Mouse (Mus musculus): ENCODE measurements around the gene Kcnc4.
A peak's percentile ranks its signal among the peaks of the same experiment; 100 is the strongest.

Gene Kcnc4

DNA sequence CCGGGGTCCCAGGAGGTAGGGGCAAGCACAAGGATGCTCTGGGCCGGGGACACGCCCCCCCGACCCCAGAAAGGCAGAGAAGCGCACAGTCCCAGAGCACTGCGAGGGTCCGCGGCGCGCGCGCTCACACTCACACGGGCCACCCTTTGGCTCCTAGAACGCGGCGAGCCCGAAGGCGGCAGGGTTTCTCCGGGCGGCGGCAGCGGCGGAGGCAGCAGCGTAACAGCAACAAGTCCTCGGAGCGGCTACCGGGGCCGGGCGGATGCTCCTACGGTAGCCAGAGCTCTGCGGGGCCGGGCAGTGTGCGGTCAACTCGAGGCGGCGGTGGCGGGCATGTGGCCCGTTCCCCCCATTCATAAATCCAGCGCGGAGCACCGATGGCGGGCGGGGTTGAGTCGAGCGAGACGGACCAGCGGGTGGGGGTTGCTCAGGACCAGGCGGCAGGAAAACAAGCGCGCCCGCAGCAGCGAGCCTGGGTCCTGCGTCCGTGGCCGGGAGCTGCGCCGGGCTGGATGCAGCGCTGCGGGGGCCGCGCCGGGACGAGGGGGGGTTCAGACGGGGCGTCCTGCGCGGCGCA, at the start of gene Kcnc4:
Gene Kcnc4 (minus strand): TSS at position 357 of the 577 bp plus-strand sequence.
- peak; percentile 53 to 55 for DNase-seq (ENCODE audit: low spot score in 2 of 2)

- peak; percentile 63 to 73 for DNase-seq (ENCODE audit: low spot score in 2 of 2)
These were observed 49.3 kb upstream of the Kcnc4 start for GRCm38 (mm10) chr3:107508696-107509095.

- DNase-seq (ENCODE audit: low spot score in 2 of 2): no peak
These were observed 48.6 kb upstream of the Kcnc4 start for GRCm38 (mm10) chr3:107507966-107508365.

DNA sequence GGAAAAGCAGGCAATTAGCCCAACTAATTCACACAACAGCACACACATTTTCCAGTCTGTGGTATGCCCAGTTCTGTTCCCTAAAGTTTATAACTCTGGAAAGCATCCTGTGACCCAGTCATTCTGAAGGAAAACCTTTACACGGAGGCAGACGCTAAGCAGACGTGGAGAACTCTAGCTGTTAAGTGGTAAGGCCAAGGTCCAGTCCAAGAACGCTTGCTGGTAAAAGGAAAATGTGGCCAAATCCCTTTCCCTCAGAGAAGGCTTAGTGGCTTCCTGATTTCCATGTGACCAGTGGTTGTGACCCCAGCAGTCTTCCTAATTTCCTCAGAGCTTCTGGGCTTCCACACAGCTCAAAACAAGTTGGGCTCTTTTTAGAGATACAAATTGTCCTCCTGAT, 47.2 kb upstream of the Kcnc4 start:
- no peak for DNase-seq (ENCODE audit: low spot score in 2 of 2)

DNA sequence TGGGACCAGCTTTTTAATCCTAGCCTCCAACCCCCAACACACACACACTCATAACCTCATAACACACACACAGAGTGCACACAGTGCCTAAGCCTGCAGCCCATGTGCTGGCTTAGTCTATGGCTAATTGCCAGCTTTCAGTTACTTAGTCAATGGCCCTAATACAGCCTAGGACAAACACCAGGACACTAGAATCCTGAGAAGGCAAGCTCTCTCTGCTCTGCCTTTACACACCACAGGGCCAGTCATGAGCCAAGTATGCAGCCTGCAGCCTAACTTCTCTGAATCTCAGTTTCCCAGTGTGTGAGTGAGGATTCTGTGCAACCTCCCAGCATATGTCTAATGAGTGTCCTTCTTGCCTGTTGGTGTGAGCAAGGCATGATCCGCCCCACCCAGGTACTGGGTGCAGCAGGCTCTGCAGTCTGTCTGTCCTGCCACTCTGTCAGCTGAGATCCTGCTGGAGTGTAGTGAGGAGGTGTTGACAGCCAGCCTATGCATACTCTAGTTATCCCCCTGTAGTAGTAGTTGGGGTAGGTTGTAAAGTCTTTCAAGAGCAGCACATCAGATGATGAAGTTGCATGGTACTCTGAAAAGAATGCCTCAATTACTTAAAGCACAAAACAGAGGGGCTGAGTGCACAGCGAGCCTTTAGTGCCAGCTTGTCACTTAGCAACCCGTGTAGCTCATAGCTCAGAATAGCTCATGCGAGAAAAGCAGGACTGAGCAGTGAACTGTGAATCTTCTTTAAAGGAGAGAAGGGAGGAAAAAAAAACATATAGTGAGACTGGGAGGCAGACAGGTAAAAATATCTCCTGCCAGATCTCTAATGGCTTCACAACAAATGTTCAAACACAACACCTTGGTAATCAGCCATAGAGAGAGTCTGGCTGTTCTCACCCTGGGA, 46.4 kb upstream of the Kcnc4 start:
- peak; percentile 72 to 85 for DNase-seq (ENCODE audit: low spot score in 2 of 2)

DNA sequence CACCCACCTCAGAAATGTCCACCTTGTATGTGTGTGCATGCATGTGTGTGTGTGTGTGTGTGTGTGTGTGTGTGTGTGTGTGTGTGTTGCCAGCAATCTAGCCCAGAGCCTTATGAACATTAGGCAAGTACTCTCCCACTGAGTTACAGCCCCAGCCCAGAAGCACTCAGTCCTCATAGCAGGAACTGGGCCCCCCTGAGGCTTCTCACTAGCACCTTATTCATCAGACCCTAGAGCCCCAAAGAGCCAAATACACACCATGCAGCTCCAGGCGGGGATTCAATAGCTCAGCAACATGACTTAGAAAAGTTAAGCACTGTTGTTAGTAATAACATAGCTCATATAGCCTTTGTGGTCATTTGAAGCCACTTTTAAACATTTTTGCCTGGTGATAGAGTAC, 45.2 kb upstream of the Kcnc4 start:
- no peak for DNase-seq (ENCODE audit: low spot score in 2 of 2)

GRCm38 (mm10) chr3:107503716-107504115, 44.4 kb upstream of the Kcnc4 start:
- DNase-seq (ENCODE audit: low spot score in 2 of 2): no peak

- peak in 1 of 2 experiments; percentile 72 for DNase-seq (ENCODE audit: low spot score in 2 of 2)
These were observed 42.4 kb upstream of the Kcnc4 start for GRCm38 (mm10) chr3:107501702-107502151.

DNA sequence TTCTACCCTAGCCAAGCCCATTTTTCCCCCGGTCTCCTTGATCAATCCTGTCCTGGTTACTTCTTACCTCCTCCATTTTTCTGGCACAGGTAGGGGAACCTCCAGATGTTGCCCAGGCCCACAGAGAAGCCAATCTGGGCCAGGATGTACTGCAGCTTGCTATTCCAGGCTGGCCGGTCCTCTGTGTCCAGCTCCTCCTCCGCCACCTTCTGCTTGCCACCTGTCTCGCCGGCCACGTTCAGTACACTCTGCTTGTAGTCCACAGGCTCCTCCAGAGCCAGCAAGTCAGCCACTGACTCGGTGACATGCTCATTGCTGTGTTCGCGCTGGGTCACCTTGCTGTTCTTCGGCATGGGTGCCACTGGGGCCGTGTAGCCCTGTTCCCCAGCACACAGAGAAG, 40.9 kb upstream of the Kcnc4 start:
- no peak for DNase-seq (ENCODE audit: low spot score in 2 of 2)

GRCm38 (mm10) chr3:107496086-107496850, 36.9 kb upstream of the Kcnc4 start:
- peak in 1 of 2 experiments; percentile 59 for DNase-seq (ENCODE audit: low spot score in 2 of 2)

DNA sequence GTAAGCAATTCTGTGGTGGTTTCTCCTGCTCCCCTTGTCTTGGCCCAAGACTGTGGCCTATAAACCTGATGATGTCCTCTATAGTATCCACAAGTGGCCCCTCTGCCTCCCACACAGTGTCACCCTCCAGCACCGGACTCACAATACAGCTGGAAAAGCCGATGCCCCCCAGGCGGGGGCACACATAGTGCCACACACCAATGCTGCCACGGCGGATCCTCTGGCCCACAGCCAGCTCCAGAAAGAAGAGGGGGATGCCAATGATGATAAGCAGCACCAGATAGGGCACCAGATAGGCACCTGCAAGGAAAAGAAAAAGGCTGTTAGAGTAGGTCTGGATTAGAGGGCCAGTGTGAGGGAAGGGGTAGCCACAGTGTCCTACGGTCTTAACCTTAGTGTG, 36.2 kb upstream of the Kcnc4 start:
- DNase-seq (ENCODE audit: low spot score in 2 of 2): no peak

GRCm38 (mm10) chr3:107491459-107491858, 32.1 kb upstream of the Kcnc4 start:
- peak; percentile 95 for DNase-seq (ENCODE audit: low spot score in 2 of 2)

DNA sequence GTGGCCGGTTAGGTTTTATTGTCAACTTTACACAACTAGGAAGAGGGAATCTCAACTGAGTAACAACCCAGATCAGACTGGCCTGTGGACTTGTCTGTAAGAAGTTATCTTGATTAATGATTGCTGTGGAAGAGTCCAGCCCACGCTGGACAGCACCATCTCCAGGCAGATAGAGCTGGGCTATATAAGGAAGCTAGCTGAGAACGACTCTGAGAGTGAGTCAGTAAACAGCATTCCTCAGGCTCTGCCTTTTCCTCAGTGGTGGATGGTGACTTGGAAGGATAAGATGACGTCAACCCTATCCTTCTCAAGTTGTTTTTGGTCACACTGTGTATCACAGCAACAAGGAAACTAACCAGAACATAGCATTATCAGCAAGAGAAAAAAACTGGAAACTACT, 29.3 kb upstream of the Kcnc4 start:
- no peak for DNase-seq (ENCODE audit: low spot score in 2 of 2)

GRCm38 (mm10) chr3:107483290-107483689, 23.9 kb upstream of the Kcnc4 start:
- peak; percentile 78 to 91 for DNase-seq (ENCODE audit: low spot score in 2 of 2)

- no peak for DNase-seq (ENCODE audit: low spot score in 2 of 2)
These were observed 21.3 kb upstream of the Kcnc4 start for GRCm38 (mm10) chr3:107480660-107481059.

GRCm38 (mm10) chr3:107472198-107472597, 12.8 kb upstream of the Kcnc4 start:
- DNase-seq (ENCODE audit: low spot score in 2 of 2): peak; percentile 70 to 72

GRCm38 (mm10) chr3:107469059-107469458, 9.7 kb upstream of the Kcnc4 start:
- peak; percentile 68 to 69 for DNase-seq (ENCODE audit: low spot score in 2 of 2)

- DNase-seq (ENCODE audit: low spot score in 2 of 2): peak in 1 of 2 experiments; percentile 51
These were observed 8.8 kb upstream of the Kcnc4 start for GRCm38 (mm10) chr3:107468106-107468505.

GRCm38 (mm10) chr3:107466577-107466976, 7.2 kb upstream of the Kcnc4 start:
- DNase-seq (ENCODE audit: low spot score in 2 of 2): peak; percentile 86 to 91

DNA sequence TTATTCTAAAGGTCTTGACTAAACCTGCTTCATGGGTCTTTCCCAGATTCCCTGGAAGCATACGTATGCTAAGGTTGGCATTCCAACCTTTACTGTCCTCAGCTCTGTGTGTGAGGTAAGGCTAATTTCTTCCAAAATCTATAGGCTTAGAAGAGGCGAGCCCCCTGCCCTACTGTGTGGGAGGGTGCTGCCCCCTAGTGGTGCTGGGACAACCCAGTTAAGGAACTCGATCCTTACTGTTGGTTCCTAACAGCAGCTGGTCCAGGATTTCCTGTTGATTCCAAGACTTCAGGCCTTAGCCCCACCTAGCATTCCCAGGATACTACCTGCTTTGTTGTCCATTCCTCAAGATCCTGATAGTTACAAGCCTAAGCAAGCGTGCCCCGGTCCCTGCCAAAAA, 2.8 kb upstream of the Kcnc4 start:
- peak; percentile 85 to 92 for DNase-seq (ENCODE audit: low spot score in 2 of 2)

GRCm38 (mm10) chr3:107459773-107460431, 550 bp upstream of the Kcnc4 start:
- peak; percentile 58 to 61 for DNase-seq (ENCODE audit: low spot score in 2 of 2)
